Mouse (Mus musculus) gastrocnemius, postnatal 14 days (tissue): ENCODE results near the gene Tmem185a. TPM values are rescaled to one million over a fixed set of nuclear protein-coding genes. Genes with fewer than 3 reads are reported as not detected.
"Not testable (repeated sequence)": the region's sequence is repeated elsewhere in the genome, so short reads cannot be mapped to it uniquely, and the experiment has no call there.

ENCODE experiments used
- DNase-seq: peaks from one replicate; pipeline ENCODE4 v3.0.0; 2021; ENCODE audit warnings: mixed read lengths
- intact Hi-C: fragments of 180-260 bp; cut with DNase I; formaldehyde crosslinking; loops from one replicate; pipeline ENCODE4 v1.15.1; 2025; ENCODE audit warnings: low total_unique reads
- long read RNA-seq, 2 experiments: library from polyadenylated mRNA; stranded (forward); transcript quantifications; one replicate each; pipeline ENCODE4 v2.0.0; 2021
- total RNA-seq, 2 experiments: library from RNA; stranded (reverse); gene quantifications; 2 replicates each; pipeline ENCODE4 v1.2.3; 2021

Tmem185a gene
- 10 to 100 TPM; 26.1 to 29.8 TPM for total RNA-seq
- long read RNA-seq, experiment 1, transcript Tmem185a-202 (7 exons, 1,307 nt) = major isoform, 24 of 32 reads
- long read RNA-seq, experiment 1, partial matches to known transcripts = 0 of 32 reads
- long read RNA-seq, experiment 1, other reads (novel, unspliced or antisense) = 6 of 32 reads
- long read RNA-seq, experiment 2, transcript Tmem185a-202 (7 exons, 1,307 nt) = major isoform, 35 of 45 reads
- long read RNA-seq, experiment 2, partial matches to known transcripts = 1 of 45 reads
- long read RNA-seq, experiment 2, other reads (novel, unspliced or antisense) = 7 of 45 reads

DNA sequence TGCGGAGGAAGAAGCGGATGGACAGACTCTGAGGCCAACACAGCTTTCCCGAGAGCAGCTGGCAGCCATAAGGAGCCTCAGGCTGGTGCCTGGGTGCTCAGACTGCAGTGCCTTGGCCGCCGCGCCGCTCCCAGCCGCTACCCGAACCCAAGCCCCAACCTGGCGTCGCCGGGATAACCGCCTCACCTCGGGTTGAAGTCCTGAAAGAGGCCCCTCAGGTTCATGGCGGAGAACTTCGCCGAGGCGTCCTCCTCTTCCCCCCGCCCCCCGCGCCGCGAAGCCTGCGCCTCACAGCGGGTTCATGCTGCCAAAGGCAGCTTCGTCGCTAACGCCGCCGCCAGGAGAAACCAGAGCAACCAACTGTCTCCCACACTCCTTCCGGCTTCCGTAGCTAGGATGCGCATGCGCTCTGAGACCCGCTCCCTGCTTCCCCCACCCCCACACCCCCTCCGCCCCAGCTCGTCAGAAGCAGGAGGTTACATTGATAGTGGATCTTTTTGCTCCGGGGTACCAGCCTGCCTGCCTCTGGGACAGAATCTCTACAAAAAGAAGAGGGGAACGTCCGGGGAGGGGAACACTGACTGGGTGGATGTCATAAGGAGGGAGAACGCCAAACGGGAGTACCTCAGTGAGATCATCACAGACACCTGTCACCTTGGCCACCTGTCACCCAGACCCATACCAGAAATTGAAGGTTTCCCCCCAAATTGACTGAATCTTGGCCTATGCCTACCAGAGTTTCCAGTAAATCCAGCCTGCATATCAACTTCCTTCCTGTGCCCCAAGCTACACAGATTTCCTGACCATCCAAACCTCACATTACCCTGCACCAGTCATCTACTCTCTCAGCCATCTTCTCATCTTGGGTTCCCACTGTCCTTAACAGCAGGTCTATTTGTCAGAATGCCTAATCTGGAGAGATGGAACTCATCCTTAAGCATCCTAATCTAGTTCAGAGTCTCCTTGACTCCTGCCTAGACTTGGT lies at the start of gene Tmem185a:
TSS of gene Tmem185a (minus strand) at position 389 of the 985 bp plus-strand sequence.
- intact Hi-C loops = no loop called here
- peak; percentile 85 for DNase-seq

GRCm38 (mm10) chrX:70514413-70514812 lies 37.4 kb upstream of the Tmem185a start:
- DNase-seq, intact Hi-C loops: not testable (repeated sequence)

- intact Hi-C loops = not testable (repeated sequence)
Measured at GRCm38 (mm10) chrX:70487328-70487727, 10.3 kb upstream of the Tmem185a start.

DNA sequence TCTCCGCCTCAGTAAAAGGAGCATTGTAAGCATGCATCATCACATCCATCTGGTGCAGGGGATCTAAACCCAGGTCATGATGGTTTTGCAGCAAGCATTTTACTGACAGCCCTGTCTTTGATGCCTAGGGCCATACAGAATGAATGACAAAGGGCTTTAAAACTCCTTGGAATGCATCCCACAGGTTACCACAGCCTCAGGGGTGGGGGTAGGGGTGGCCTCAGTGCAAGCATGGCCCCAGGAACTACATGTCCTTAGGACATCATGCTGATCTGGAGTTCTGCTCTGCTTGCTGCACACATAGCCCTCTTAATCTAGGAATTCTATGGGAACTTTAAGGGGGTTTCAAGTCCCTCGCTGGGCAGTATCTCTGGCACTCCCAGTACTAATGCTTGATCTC lies 5.2 kb upstream of the Tmem185a start:
- intact Hi-C loops = no loop called here
- no peak for DNase-seq

More at GRCm38 (mm10) chrX:70487328-70487727, 10.3 kb upstream of the Tmem185a start:
- not testable (repeated sequence) for DNase-seq

DNA sequence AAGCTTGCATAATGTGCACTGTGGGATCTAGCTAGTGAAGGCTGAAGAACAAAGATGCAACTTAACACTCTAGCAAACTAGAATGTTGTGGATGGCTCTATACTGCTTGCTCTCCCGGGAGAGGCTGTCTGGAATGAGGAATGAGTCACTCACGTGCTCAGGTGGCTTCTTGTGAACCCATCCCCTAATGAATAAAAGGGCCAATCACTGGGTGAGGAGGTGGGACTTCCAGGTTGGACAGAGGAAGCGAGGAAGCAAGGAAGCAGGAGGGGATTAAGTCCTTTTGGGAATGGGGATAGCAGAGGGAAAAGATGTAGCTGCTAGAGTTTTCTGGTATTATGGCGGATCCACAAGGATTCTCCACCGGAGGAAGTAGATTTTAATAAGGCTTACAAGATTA lies 1.7 kb upstream of the Tmem185a start:
- intact Hi-C loops = no loop called here

GRCm38 (mm10) chrX:70475215-70475765 lies 1.7 kb downstream of the Tmem185a start:
- intact Hi-C loops = no loop called here

More for the DNA sequence above, 1.7 kb upstream of the Tmem185a start:
- DNase-seq = no peak

GRCm38 (mm10) chrX:70466897-70467296 lies 10.1 kb downstream of the Tmem185a start:
- intact Hi-C loops = loop anchor here (10.0 kb wide), 1 partner anchor 82 kb away; the partner anchor contains the start of gene 1110012L19Rik
- DNase-seq = no peak

More at GRCm38 (mm10) chrX:70475215-70475765, 1.7 kb downstream of the Tmem185a start:
- no peak for DNase-seq

DNA sequence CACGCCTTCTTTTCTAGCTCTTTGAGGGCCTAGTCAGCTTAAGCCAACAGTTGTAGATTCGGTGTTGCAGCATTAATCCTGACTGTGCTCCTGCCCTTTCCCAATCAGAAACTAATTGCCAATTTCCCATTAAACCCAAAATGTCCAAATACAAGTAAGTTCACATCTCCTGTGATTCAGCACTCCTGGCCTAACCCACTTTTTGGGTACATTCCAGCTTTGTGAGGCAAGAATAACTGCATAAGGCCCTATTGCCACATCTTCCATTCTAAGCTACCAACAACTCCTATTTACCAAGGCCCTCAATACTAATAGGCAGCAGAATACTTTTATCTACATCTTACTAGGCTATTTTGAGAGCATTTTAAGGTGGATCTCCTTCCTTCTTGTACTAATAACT lies 11.5 kb downstream of the Tmem185a start:
- intact Hi-C loops = loop anchor here (10.0 kb wide), 1 partner anchor 81 kb away; the partner anchor contains the start of gene 1110012L19Rik
- no peak for DNase-seq

GRCm38 (mm10) chrX:70463621-70464020 lies 13.4 kb downstream of the Tmem185a start:
- DNase-seq = no peak
- intact Hi-C loops = loop anchor here (10.0 kb wide), 1 partner anchor 79 kb away; the partner anchor contains the start of gene 1110012L19Rik

DNA sequence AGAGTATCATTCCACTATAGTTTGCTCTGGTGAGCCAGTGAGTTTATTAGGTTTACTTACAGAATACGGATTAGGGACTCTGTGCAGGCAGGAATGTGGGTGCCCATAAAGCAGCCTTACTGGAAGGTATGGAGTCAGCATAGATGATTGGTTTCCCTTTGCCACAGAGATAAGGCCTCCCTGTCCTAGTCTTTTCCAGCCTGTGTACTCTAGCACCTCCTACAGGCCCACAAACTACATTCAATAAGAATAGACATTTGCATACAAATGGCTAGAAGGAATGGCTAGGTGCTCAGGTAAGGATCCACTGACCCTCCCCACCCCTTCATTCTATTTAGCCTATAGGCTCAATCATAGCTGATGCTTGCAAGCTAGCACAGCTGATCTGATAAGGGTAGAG lies 24.6 kb downstream of the Tmem185a start:
- DNase-seq, intact Hi-C loops: not testable (repeated sequence)

GRCm38 (mm10) chrX:70425473-70425872 lies 51.5 kb downstream of the Tmem185a start:
- intact Hi-C loops, DNase-seq: not testable (repeated sequence)

Other genes starting within 250 kb of the Tmem185a start
- 10 to 100 TPM; 14.2 to 15.1 TPM for gene Ids, start 112.1 kb downstream of the Tmem185a start, total RNA-seq
- gene 1110012L19Rik, start 91.3 kb downstream of the Tmem185a start, total RNA-seq = 10 to 100 TPM; 12.6 to 14.5 TPM